Mouse (Mus musculus): ENCODE data around the gene Zc3h18. TPM values are rescaled to one million over a fixed set of nuclear protein-coding genes. Genes with fewer than 3 reads are reported as not detected.

Gene Zc3h18
- polyA plus RNA-seq, 2 experiments: 31.3 to 58.1 TPM

DNA sequence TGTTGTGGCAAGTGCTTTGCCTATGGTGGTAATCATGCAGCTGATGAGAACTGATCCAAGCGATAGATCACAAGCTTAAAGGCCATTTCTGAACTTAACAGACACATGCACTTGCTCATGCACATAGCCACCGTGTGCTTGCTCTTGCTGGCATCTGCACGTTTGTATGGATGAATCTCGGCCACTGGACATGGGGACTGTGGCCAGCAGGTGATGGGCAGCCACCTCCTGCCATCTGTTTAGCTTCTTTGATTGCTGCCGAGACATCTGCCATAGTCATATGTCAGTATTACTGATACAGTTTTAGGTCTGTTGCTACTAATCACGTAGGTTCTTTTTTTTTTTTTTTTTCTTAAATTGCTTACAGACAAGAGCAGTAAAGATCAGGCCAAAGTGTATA lies 18.9 kb downstream of the Zc3h18 start:
- DNase-seq (ENCODE audit: low spot score) (no peak), ATAC-seq (ENCODE audit: low FRiP score, low read depth) (no peak)
- Histone ChIP-seq H3K9ac (ENCODE audit: low read depth, low read length, severe bottlenecking) (no peak overlapping the region), H3K27ac (replicated peaks; ENCODE audit: low read depth, low read length) (no peak overlapping the region), H3K27me3 (ENCODE audit: control insufficient read depth, insufficient read depth, low read length) (no peaks in the 10 kb centered on the region), H3K36me3 (ENCODE audit: control insufficient read depth, insufficient read depth, low read length) (peaks cover 85% of the 10 kb centered on the region), H3K4me1 (ENCODE audit: control insufficient read depth, insufficient read depth, low read length) (no peaks in the 10 kb centered on the region), H3K9me3 (ENCODE audit: control insufficient read depth, low read length) (no peaks in the 10 kb centered on the region), H3K4me3 (replicated peaks; ENCODE audit: low read length) (no peak overlapping the region), H3K4me2 (replicated peaks; ENCODE audit: low read depth, low read length, severe bottlenecking) (no peak overlapping the region)
- WGBS: 82% methylated on average over 6 of the region's 6 CpGs
- TF ChIP-seq POLR2A (IDR thresholded peaks at IDR 0.05; ENCODE audit: borderline replicate concordance, extremely low read depth, insufficient read depth, insufficient read length): no peak

DNA sequence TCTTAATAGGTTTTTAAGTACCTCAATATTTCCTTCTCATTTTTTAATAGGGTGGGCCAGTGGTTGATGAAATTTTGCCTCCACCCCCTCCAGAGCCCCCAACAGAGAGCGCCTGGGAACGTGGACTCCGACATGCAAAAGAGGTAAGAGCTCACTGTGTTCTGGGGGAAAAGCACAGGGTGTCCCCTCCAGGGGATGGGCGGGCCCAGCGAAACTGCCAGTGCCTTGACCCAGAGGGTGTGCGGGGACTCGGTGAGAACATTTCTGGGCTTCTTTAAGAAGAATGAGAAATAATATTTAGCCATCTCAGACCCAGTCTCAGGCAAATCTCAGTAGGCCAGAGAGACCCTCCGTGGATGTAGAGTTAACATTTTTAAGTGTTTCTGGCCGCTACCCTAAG lies 21.8 kb downstream of the Zc3h18 start:
- Histone ChIP-seq H3K9me3 (ENCODE audit: control insufficient read depth, low read length) (no peaks in the 10 kb centered on the region), H3K4me2 (replicated peaks; ENCODE audit: low read depth, low read length, severe bottlenecking) (no peak overlapping the region), H3K9ac (ENCODE audit: low read depth, low read length, severe bottlenecking) (no peak overlapping the region), H3K36me3 (ENCODE audit: control insufficient read depth, insufficient read depth, low read length) (peaks cover 87% of the 10 kb centered on the region), H3K4me3 (replicated peaks; ENCODE audit: low read length) (no peak overlapping the region), H3K4me1 (ENCODE audit: control insufficient read depth, insufficient read depth, low read length) (no peaks in the 10 kb centered on the region), H3K27ac (replicated peaks; ENCODE audit: low read depth, low read length) (no peak overlapping the region), H3K27me3 (ENCODE audit: control insufficient read depth, insufficient read depth, low read length) (no peaks in the 10 kb centered on the region)
- 97% methylated on average over 9 of the region's 9 CpGs for WGBS
- ATAC-seq (ENCODE audit: low FRiP score, low read depth) (no peak), DNase-seq (ENCODE audit: low spot score) (no peak)
- TF ChIP-seq POLR2A (IDR thresholded peaks at IDR 0.05; ENCODE audit: borderline replicate concordance, extremely low read depth, insufficient read depth, insufficient read length): no peak

DNA sequence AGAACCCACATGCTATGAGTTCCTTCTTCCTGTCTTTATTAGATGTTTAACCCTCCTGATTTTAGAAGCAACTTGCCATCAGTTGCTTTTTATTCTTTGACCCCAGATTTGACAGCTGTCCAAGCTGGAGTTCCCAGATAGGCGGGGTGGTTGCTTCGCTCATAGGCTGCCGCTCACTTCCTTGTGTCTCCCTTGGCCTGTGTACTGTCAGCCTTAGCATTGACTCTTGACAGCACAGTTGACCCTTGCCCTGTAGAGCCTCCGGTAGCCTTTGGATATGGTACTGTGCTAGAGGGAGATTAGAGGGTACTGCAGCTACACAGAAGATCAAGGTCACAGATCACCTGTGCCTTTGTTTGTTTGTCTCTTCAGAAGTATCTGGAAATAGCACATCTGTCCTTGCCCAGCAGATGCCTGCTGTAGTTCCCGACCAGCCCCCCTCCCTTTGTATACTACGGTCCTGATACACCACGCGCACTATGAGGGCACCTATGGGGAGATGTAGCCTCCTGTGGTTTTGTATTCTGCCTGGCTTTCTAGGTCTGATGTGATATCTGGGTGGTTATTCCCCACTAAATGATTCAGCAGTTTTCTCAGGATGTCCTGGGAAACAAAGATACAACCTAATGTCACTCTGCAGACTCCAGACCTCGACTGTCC lies 28.9 kb downstream of the Zc3h18 start:
- no peak for ATAC-seq (ENCODE audit: low FRiP score, low read depth)
- no peak for DNase-seq (ENCODE audit: low spot score)
- Histone ChIP-seq H3K9ac (ENCODE audit: low read depth, low read length, severe bottlenecking) (no peak overlapping the region), H3K27ac (replicated peaks; ENCODE audit: low read depth, low read length) (no peak overlapping the region), H3K36me3 (ENCODE audit: control insufficient read depth, insufficient read depth, low read length) (peaks cover 99% of the 10 kb centered on the region), H3K4me2 (replicated peaks; ENCODE audit: low read depth, low read length, severe bottlenecking) (no peak overlapping the region), H3K27me3 (ENCODE audit: control insufficient read depth, insufficient read depth, low read length) (no peaks in the 10 kb centered on the region), H3K4me3 (replicated peaks; ENCODE audit: low read length) (no peak overlapping the region), H3K4me1 (ENCODE audit: control insufficient read depth, insufficient read depth, low read length) (no peaks in the 10 kb centered on the region), H3K9me3 (ENCODE audit: control insufficient read depth, low read length) (no peaks in the 10 kb centered on the region)
- TF ChIP-seq POLR2A (IDR thresholded peaks at IDR 0.05; ENCODE audit: borderline replicate concordance, extremely low read depth, insufficient read depth, insufficient read length): no peak
- 89% methylated on average over 9 of the region's 9 CpGs for WGBS

DNA sequence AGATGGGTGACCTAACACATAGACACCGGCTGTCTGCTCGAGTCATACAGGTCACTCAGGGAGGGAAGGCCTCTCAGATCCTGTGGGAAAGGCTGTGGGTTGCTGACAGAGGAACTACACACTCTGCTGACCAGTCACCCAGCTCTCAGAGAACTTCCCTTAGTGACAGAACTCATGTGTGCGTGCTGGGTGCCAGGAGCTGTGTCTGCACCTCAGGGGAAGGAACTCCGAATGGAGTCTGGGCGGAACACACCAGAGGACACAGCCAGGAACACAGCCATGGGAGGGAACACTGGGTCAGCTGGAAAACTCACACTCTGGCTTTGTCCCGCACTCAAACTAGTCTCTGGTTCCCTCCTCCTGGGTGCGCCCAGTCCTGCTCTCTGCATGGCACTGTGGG lies 31.3 kb downstream of the Zc3h18 start:
- TF ChIP-seq POLR2A (IDR thresholded peaks at IDR 0.05; ENCODE audit: borderline replicate concordance, extremely low read depth, insufficient read depth, insufficient read length): no peak
- Histone ChIP-seq H3K4me3 (replicated peaks; ENCODE audit: low read length) (no peak overlapping the region), H3K27ac (replicated peaks; ENCODE audit: low read depth, low read length) (no peak overlapping the region), H3K36me3 (ENCODE audit: control insufficient read depth, insufficient read depth, low read length) (peaks cover 99% of the 10 kb centered on the region), H3K27me3 (ENCODE audit: control insufficient read depth, insufficient read depth, low read length) (no peaks in the 10 kb centered on the region), H3K4me1 (ENCODE audit: control insufficient read depth, insufficient read depth, low read length) (no peaks in the 10 kb centered on the region), H3K9me3 (ENCODE audit: control insufficient read depth, low read length) (no peaks in the 10 kb centered on the region), H3K9ac (ENCODE audit: low read depth, low read length, severe bottlenecking) (no peak overlapping the region), H3K4me2 (replicated peaks; ENCODE audit: low read depth, low read length, severe bottlenecking) (no peak overlapping the region)
- ATAC-seq (ENCODE audit: low FRiP score, low read depth) (no peak), DNase-seq (ENCODE audit: low spot score) (no peak)
- WGBS: 91% methylated on average over 7 of the region's 7 CpGs

DNA sequence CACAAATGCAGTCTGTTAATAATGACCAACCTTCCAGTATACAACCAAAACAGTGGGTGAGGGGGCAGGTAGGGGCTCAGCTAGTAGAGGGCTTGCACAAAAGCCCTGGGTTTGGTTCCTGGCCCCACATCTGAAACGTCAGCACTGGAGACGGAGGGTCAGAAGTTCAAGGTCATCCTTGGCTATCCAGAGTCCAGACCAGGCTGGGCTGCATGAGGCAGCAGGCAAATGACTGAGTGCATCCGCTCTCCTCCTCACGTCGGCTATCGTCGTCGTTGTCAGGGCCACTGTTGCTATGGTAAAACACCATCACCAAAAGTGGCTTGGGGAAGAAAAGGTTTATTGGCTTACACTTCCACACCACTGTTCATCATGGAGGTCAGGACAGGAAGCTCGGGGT lies 37.9 kb downstream of the Zc3h18 start:
- Histone ChIP-seq H3K9me3 (ENCODE audit: control insufficient read depth, low read length) (no peaks in the 10 kb centered on the region), H3K36me3 (ENCODE audit: control insufficient read depth, insufficient read depth, low read length) (peaks cover 97% of the 10 kb centered on the region), H3K4me2 (replicated peaks; ENCODE audit: low read depth, low read length, severe bottlenecking) (no peak overlapping the region), H3K27ac (replicated peaks; ENCODE audit: low read depth, low read length) (no peak overlapping the region), H3K27me3 (ENCODE audit: control insufficient read depth, insufficient read depth, low read length) (no peaks in the 10 kb centered on the region), H3K9ac (ENCODE audit: low read depth, low read length, severe bottlenecking) (no peak overlapping the region), H3K4me3 (replicated peaks; ENCODE audit: low read length) (no peak overlapping the region), H3K4me1 (ENCODE audit: control insufficient read depth, insufficient read depth, low read length) (no peaks in the 10 kb centered on the region)
- DNase-seq (ENCODE audit: low spot score): no peak
- WGBS: 92% methylated on average over 9 of the region's 9 CpGs
- no peak for TF ChIP-seq POLR2A (IDR thresholded peaks at IDR 0.05; ENCODE audit: borderline replicate concordance, extremely low read depth, insufficient read depth, insufficient read length)
- ATAC-seq (ENCODE audit: low FRiP score, low read depth): no peak
